Mouse (Mus musculus): ENCODE results near the gene Nxpe2. TPM values are rescaled to one million over a fixed set of nuclear protein-coding genes. Genes with fewer than 3 reads are reported as not detected.

Gene Nxpe2
- 0.81 and 1.4 TPM in 2 replicates for polyA plus RNA-seq (2012; rRNA removed)

GRCm38 (mm10) chr9:48353148-48353698 lies at the start of gene Nxpe2:
TSS of gene Nxpe2 (minus strand) at chr9:48353454.
- Histone ChIP-seq H3K4me1 (ENCODE audit: control insufficient read depth, insufficient read depth, low read length) (no peaks in the 10 kb centered on the region), H3K36me3 (ENCODE audit: control insufficient read depth, insufficient read depth, low read length) (no peaks in the 10 kb centered on the region), H3K27me3 (replicated peaks; ENCODE audit: control insufficient read depth, insufficient read depth, low read length) (no peaks in the 10 kb centered on the region), H3K4me3 (ENCODE audit: insufficient read depth, low read depth, low read length) (no peak within 1 kb of the TSS), H3K27ac (ENCODE audit: insufficient read depth, low read depth, low read length) (peak within 1 kb of the TSS; percentile 62)
- peak; percentile 43 for DNase-seq
- TF ChIP-seq CTCF (conservative IDR thresholded peaks at IDR 0.05; ENCODE audit: insufficient read depth, insufficient read length, low read depth, low read length) (no peak), POLR2A (IDR thresholded peaks at IDR 0.05; ENCODE audit: low read depth, low read length) (no peak)
- WGBS: 39% methylated on average over 2 of the region's 2 CpGs

- H3K4me3 ChIP-seq (ENCODE audit: insufficient read depth, low read depth, low read length): no peak overlapping the region
- WGBS: 26% methylated on average over 3 of the region's 3 CpGs
- H3K27ac ChIP-seq (ENCODE audit: insufficient read depth, low read depth, low read length): no peak overlapping the region
- H3K36me3 ChIP-seq (ENCODE audit: control insufficient read depth, insufficient read depth, low read length): no peaks in the 10 kb centered on the region
- no peak for DNase-seq
- TF ChIP-seq POLR2A (IDR thresholded peaks at IDR 0.05; ENCODE audit: low read depth, low read length) (no peak), CTCF (conservative IDR thresholded peaks at IDR 0.05; ENCODE audit: insufficient read depth, insufficient read length, low read depth, low read length) (no peak)
- no peaks in the 10 kb centered on the region for H3K27me3 ChIP-seq (replicated peaks; ENCODE audit: control insufficient read depth, insufficient read depth, low read length)
- H3K4me1 ChIP-seq (ENCODE audit: control insufficient read depth, insufficient read depth, low read length): no peaks in the 10 kb centered on the region
Measured at GRCm38 (mm10) chr9:48389983-48390382, 36.7 kb upstream of the Nxpe2 start.

DNA sequence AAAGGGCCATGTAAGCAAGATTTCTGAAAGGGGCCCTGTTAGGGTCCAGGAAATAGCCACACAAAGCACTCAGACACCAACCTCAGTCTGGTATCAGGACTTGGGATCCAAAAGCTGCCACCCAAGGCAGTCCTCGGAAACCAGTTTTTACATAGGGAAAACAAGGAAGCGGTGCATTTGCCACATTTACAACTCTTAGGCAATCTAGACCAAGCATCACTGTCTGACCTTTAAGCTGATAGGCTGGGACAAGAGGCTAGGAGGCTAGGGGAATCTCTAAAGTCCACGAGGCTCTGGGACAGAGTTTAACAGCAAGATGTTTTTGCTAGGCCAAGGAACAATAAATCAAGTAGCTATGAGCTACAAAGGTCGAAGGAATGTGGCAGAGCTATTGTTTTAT lies 35.2 kb upstream of the Nxpe2 start:
- no peak for DNase-seq
- 47% methylated on average over 4 of the region's 4 CpGs for WGBS
- no peak for TF ChIP-seq POLR2A (IDR thresholded peaks at IDR 0.05; ENCODE audit: low read depth, low read length)
- no peak for TF ChIP-seq CTCF (conservative IDR thresholded peaks at IDR 0.05; ENCODE audit: insufficient read depth, insufficient read length, low read depth, low read length)

GRCm38 (mm10) chr9:48374357-48374756 lies 21.1 kb upstream of the Nxpe2 start:
- no peak for DNase-seq
- Histone ChIP-seq H3K27me3 (replicated peaks; ENCODE audit: control insufficient read depth, insufficient read depth, low read length) (no peaks in the 10 kb centered on the region), H3K4me1 (ENCODE audit: control insufficient read depth, insufficient read depth, low read length) (no peaks in the 10 kb centered on the region), H3K36me3 (ENCODE audit: control insufficient read depth, insufficient read depth, low read length) (no peaks in the 10 kb centered on the region), H3K4me3 (ENCODE audit: insufficient read depth, low read depth, low read length) (no peak overlapping the region), H3K27ac (ENCODE audit: insufficient read depth, low read depth, low read length) (no peak overlapping the region)
- no peak for TF ChIP-seq POLR2A (IDR thresholded peaks at IDR 0.05; ENCODE audit: low read depth, low read length)
- TF ChIP-seq CTCF (conservative IDR thresholded peaks at IDR 0.05; ENCODE audit: insufficient read depth, insufficient read length, low read depth, low read length): no peak
- 52% methylated on average over 2 of the region's 2 CpGs for WGBS

More for the DNA sequence above, 35.2 kb upstream of the Nxpe2 start:
- Histone ChIP-seq H3K27me3 (replicated peaks; ENCODE audit: control insufficient read depth, insufficient read depth, low read length) (no peaks in the 10 kb centered on the region), H3K27ac (ENCODE audit: insufficient read depth, low read depth, low read length) (no peak overlapping the region), H3K36me3 (ENCODE audit: control insufficient read depth, insufficient read depth, low read length) (no peaks in the 10 kb centered on the region), H3K4me3 (ENCODE audit: insufficient read depth, low read depth, low read length) (no peak overlapping the region), H3K4me1 (ENCODE audit: control insufficient read depth, insufficient read depth, low read length) (no peaks in the 10 kb centered on the region)

- H3K4me3 ChIP-seq (ENCODE audit: insufficient read depth, low read depth, low read length): no peak overlapping the region
- no peak overlapping the region for H3K27ac ChIP-seq (ENCODE audit: insufficient read depth, low read depth, low read length)
- DNase-seq: no peak
- H3K27me3 ChIP-seq (replicated peaks; ENCODE audit: control insufficient read depth, insufficient read depth, low read length): no peaks in the 10 kb centered on the region
- H3K36me3 ChIP-seq (ENCODE audit: control insufficient read depth, insufficient read depth, low read length): no peaks in the 10 kb centered on the region
- H3K4me1 ChIP-seq (ENCODE audit: control insufficient read depth, insufficient read depth, low read length): no peaks in the 10 kb centered on the region
- WGBS: 75% methylated on average over 4 of the region's 4 CpGs
- TF ChIP-seq POLR2A (IDR thresholded peaks at IDR 0.05; ENCODE audit: low read depth, low read length) (no peak), CTCF (conservative IDR thresholded peaks at IDR 0.05; ENCODE audit: insufficient read depth, insufficient read length, low read depth, low read length) (no peak)
Measured at GRCm38 (mm10) chr9:48373232-48373878, 20.1 kb upstream of the Nxpe2 start.

DNA sequence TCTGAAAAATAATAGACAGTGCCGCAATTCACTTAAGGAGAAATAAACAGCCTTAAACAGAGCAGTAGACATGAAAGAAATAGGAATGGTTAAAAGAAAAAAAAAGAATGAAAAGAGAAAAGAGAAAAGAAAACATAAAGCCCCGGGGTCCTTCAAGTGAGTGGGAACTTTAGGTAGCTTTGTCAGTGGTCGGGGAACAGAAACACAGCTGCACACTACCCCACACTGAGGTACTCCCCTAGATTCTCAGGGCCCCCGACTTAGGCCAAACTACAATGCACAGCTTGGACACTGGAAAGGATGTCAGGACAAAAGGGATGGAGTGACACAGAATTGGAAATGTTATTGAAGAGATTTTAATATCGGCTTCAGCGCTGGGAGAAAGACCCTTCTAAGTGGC lies 9.5 kb upstream of the Nxpe2 start:
- H3K27me3 ChIP-seq (replicated peaks; ENCODE audit: control insufficient read depth, insufficient read depth, low read length): no peaks in the 10 kb centered on the region
- no peak overlapping the region for H3K27ac ChIP-seq (ENCODE audit: insufficient read depth, low read depth, low read length)
- H3K4me3 ChIP-seq (ENCODE audit: insufficient read depth, low read depth, low read length): no peak overlapping the region
- H3K36me3 ChIP-seq (ENCODE audit: control insufficient read depth, insufficient read depth, low read length): no peaks in the 10 kb centered on the region
- DNase-seq: no peak
- TF ChIP-seq CTCF (conservative IDR thresholded peaks at IDR 0.05; ENCODE audit: insufficient read depth, insufficient read length, low read depth, low read length): no peak
- no peak for TF ChIP-seq POLR2A (IDR thresholded peaks at IDR 0.05; ENCODE audit: low read depth, low read length)
- 93% methylated on average over 6 of the region's 6 CpGs for WGBS
- no peaks in the 10 kb centered on the region for H3K4me1 ChIP-seq (ENCODE audit: control insufficient read depth, insufficient read depth, low read length)

DNA sequence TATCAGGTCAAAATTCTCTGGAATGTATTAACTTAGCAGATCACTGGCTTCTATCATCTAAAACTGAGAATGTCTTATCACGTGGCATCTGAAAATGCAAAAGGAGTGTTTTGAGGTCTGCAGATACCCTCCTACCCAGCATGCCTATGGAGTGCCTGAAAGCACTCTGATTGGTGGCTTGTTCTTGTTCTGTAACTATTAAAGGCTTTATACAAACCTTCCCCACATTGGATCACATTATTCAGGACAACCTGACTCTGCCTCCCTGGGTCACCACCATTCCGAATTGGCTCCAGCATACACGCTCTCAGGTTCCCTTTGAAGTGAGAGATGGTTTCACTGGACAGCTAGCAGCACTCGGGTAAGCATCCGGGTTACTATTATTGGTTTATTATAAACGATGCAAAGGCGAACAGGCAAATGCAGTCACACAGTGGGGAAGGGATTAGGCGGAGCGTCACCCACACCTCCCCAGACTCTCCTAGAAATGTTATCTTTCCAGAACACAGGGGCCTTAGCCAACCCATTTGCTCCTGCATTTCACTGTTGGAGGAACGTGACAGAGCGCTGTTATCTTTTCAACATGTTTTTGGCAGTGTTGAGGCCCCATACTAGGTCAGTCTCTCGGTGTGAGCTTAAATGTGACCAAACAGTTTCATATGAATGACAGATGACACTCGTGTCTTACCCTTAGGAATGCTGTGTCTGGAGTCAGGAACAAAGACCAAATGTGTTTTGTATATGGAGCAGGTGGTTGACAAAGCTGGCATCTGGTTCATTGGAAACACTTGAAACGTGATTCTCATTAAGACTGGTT lies 8.8 kb upstream of the Nxpe2 start:
- TF ChIP-seq POLR2A (IDR thresholded peaks at IDR 0.05; ENCODE audit: low read depth, low read length): no peak
- TF ChIP-seq CTCF (conservative IDR thresholded peaks at IDR 0.05; ENCODE audit: insufficient read depth, insufficient read length, low read depth, low read length): no peak
- WGBS: 83% methylated on average over 14 of the region's 14 CpGs
- Histone ChIP-seq H3K4me1 (ENCODE audit: control insufficient read depth, insufficient read depth, low read length) (no peaks in the 10 kb centered on the region), H3K36me3 (ENCODE audit: control insufficient read depth, insufficient read depth, low read length) (no peaks in the 10 kb centered on the region), H3K4me3 (ENCODE audit: insufficient read depth, low read depth, low read length) (no peak overlapping the region), H3K27me3 (replicated peaks; ENCODE audit: control insufficient read depth, insufficient read depth, low read length) (no peaks in the 10 kb centered on the region), H3K27ac (ENCODE audit: insufficient read depth, low read depth, low read length) (no peak overlapping the region)
- no peak for DNase-seq
